Mouse (Mus musculus) B cell, adult 62 days (primary cell): Measurements from ENCODE around the gene Shc4. TPM values are rescaled to one million over a fixed set of nuclear protein-coding genes. Genes with fewer than 3 reads are reported as not detected.

ENCODE experiments used
- total RNA-seq: library from RNA; stranded (reverse); gene quantifications from 4 replicates; pipeline ENCODE4 v1.2.4, GENCODE M21; 2023

Shc4 gene
- total RNA-seq: 0.21 to 0.29 TPM in 2 of 4 replicates, not detected in the others

DNA sequence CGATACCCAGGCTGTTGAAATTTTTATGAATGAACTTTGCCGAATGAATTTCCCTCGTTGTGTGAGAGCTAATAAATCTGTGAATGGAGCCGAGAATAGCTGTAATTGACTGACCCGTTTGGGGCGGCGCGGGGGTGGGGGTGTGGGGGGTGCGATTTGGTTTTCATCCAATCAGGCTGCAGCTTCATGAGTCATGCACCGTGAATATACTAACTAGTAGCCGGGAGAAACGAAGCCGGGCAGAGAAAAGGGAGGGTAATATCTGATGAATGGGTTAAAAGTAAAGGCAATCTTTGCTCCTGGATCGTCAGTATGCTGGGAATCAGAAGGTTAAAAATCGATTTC lies at the start of gene Shc4:
Shc4 (minus strand) TSS at position 63 of the 345 bp plus-strand sequence.

GRCm38 (mm10) chr2:125672957-125673631 lies 50.9 kb downstream of the Shc4 start, which contains the start of gene Eid1:
TSS of gene Eid1 (plus strand) at chr2:125673095.

GRCm38 (mm10) chr2:125624837-125625351 lies 99.1 kb downstream of the Shc4 start, which contains the start of gene Cep152:
TSS of gene Cep152 (minus strand) at chr2:125625113.

Other genes starting within 250 kb of the Shc4 start
- gene Gm9913, start 219.1 kb downstream of the Shc4 start, total RNA-seq: not detected in 4 replicates
- 0.06 to 0.18 TPM in 2 of 4 replicates, not detected in the others for gene Fbn1, start 216.2 kb downstream of the Shc4 start, total RNA-seq
- gene Cep152, start 99.0 kb downstream of the Shc4 start, total RNA-seq: 19.7 to 21.2 TPM (median 20.1 TPM) in 4 replicates
- 33.3 to 41.6 TPM (median 35.1 TPM) in 4 replicates for gene Eid1, start 51.1 kb downstream of the Shc4 start, total RNA-seq
- 51.0 to 54.8 TPM (median 51.9 TPM) in 4 replicates for gene Secisbp2l, start 58.7 kb upstream of the Shc4 start, total RNA-seq
- 20.2 to 28.6 TPM (median 21.9 TPM) in 4 replicates for gene Galk2, start 135.0 kb upstream of the Shc4 start, total RNA-seq
- gene Cops2, start 135.0 kb upstream of the Shc4 start, total RNA-seq: 57.7 to 85.6 TPM (median 68.6 TPM) in 4 replicates